Mouse (Mus musculus): ENCODE measurements around the gene Cks1brt.
"Not testable (repeated sequence)": the region's sequence is repeated elsewhere in the genome, so short reads cannot be mapped to it uniquely, and the experiment has no call there.

Gene Cks1brt

GRCm38 (mm10) chr8:85132335-85132734 is 19.4 kb upstream of the Cks1brt start:
- TF ChIP-seq POU5F1 (IDR thresholded peaks at IDR 0.05; ENCODE audit: borderline replicate concordance, low read length) (no peak), CTCF (conservative IDR thresholded peaks at IDR 0.05; ENCODE audit: low read length) (no peak), NANOG (IDR thresholded peaks at IDR 0.05; ENCODE audit: borderline replicate concordance, low read length) (no peak)
- H3K36me3 ChIP-seq (ENCODE audit: insufficient read depth, low read length), result no peaks in the 10 kb centered on the region
- no peaks in the 10 kb centered on the region for H3K27me3 ChIP-seq (ENCODE audit: insufficient read depth, low read length)
- H3K4me3 ChIP-seq (replicated peaks; ENCODE audit: low read length), result no peak overlapping the region
- H3K9me3 ChIP-seq (ENCODE audit: low read length), result no peaks in the 10 kb centered on the region
- no peaks in the 10 kb centered on the region for H3K4me1 ChIP-seq (replicated peaks; ENCODE audit: low read depth, low read length)

- not testable (repeated sequence) for H3K36me3 ChIP-seq (ENCODE audit: insufficient read depth, low read length); H3K4me3 ChIP-seq (replicated peaks; ENCODE audit: low read length); H3K27me3 ChIP-seq (ENCODE audit: insufficient read depth, low read length); H3K4me1 ChIP-seq (replicated peaks; ENCODE audit: low read depth, low read length); H3K9me3 ChIP-seq (ENCODE audit: low read length)
These were observed 16.0 kb upstream of the Cks1brt start for GRCm38 (mm10) chr8:85135690-85136089.

DNA sequence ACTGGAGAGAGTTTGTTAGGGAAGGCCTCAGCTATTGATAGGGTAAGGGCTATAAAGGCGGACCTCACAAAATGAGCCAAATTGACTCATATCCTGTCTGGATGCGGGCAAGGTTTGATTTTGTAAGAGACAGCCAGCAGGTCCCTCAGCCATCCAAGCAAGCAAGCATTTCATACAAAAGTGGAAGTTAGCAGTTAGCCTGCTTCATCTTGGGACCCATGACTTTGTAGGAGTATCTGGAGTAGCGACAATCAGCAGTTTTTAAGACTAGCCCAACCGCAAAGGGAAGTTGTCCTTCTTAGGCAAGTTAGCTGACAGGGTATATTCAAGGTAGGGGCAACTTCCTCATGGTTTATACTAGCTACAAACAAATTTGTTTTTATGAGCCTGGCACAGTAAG is 9.2 kb upstream of the Cks1brt start:
- Histone ChIP-seq H3K9me3 (ENCODE audit: low read length) (peaks cover 7% of the 10 kb centered on the region), H3K36me3 (ENCODE audit: insufficient read depth, low read length) (no peaks in the 10 kb centered on the region), H3K4me1 (replicated peaks; ENCODE audit: low read depth, low read length) (no peaks in the 10 kb centered on the region), H3K27me3 (ENCODE audit: insufficient read depth, low read length) (no peaks in the 10 kb centered on the region), H3K4me3 (replicated peaks; ENCODE audit: low read length) (no peak overlapping the region)
- no peak for TF ChIP-seq NANOG (IDR thresholded peaks at IDR 0.05; ENCODE audit: borderline replicate concordance, low read length)
- TF ChIP-seq POU5F1 (IDR thresholded peaks at IDR 0.05; ENCODE audit: borderline replicate concordance, low read length), result no peak
- no peak for TF ChIP-seq CTCF (conservative IDR thresholded peaks at IDR 0.05; ENCODE audit: low read length)

DNA sequence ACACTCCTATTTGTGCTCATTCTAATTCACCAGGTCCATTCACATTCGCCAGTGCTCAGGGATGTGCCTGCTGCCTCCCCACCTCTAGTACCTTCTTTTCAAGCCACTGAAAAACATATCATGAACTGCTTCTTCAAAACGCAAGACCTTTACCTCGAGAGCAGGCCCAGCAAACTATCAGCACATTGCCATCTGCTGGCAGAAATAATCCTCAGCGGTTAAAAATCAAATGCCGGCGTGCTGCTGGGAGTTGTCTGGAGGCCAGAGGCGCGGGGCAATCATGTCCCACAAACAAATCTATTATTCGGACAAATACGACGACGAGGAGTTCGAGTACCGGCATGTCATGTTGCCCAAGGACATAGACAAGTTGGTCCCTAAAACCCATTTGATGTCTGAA is 19.6 kb downstream of the Cks1brt start:
- Histone ChIP-seq H3K27me3 (ENCODE audit: insufficient read depth, low read length) (no peaks in the 10 kb centered on the region), H3K36me3 (ENCODE audit: insufficient read depth, low read length) (no peaks in the 10 kb centered on the region), H3K9me3 (ENCODE audit: low read length) (peaks cover 13% of the 10 kb centered on the region), H3K4me1 (replicated peaks; ENCODE audit: low read depth, low read length) (no peaks in the 10 kb centered on the region), H3K4me3 (replicated peaks; ENCODE audit: low read length) (no peak overlapping the region)
- TF ChIP-seq CTCF (conservative IDR thresholded peaks at IDR 0.05; ENCODE audit: low read length), result peak; percentile 43
- no peak for TF ChIP-seq NANOG (IDR thresholded peaks at IDR 0.05; ENCODE audit: borderline replicate concordance, low read length)

DNA sequence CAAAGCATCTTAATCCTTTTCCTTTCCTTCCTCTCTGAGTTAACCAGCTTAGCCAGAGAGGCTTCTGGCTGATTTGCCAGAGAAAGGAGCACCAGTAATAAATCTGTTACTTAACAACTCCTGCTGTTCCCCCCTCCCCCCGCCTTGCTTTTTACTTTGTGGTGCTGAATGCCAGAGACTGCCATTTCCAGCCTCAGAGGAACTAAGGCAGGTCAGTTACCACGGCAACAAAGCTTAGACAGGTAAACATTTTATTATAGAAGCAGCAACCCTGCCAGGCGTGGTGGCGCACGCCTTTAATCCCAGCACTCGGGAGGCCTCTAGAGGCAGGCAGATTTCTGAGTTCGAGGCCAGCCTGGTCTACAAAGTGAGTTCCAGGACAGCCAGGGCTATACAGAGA is 24.2 kb downstream of the Cks1brt start:
- H3K9me3 ChIP-seq (ENCODE audit: low read length), result no peaks in the 10 kb centered on the region
- no peaks in the 10 kb centered on the region for H3K36me3 ChIP-seq (ENCODE audit: insufficient read depth, low read length)
- H3K4me1 ChIP-seq (replicated peaks; ENCODE audit: low read depth, low read length), result no peaks in the 10 kb centered on the region
- no peaks in the 10 kb centered on the region for H3K27me3 ChIP-seq (ENCODE audit: insufficient read depth, low read length)
- H3K4me3 ChIP-seq (replicated peaks; ENCODE audit: low read length), result no peak overlapping the region
- TF ChIP-seq NANOG (IDR thresholded peaks at IDR 0.05; ENCODE audit: borderline replicate concordance, low read length) (no peak), POU5F1 (IDR thresholded peaks at IDR 0.05; ENCODE audit: borderline replicate concordance, low read length) (no peak), CTCF (conservative IDR thresholded peaks at IDR 0.05; ENCODE audit: low read length) (no peak)

DNA sequence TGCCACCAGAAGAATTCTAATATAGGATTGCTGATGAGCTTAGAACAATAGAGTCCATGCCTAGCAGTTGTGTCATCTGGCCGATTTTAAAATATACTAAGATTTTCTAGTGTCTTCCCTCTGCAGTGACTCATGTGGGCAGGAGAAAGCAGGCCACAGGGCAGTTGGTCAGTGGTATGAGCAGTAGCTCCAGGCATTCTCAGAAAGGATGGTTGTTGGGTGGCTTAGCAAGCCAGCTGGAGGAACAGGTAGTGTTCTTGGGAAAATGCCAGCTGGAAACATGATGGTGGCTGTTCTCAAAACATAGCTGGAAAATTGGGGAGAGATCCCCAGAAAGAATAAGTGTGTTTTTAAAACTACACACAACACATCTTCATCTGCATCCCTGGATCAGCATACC is 40.6 kb downstream of the Cks1brt start:
- TF ChIP-seq NANOG (IDR thresholded peaks at IDR 0.05; ENCODE audit: borderline replicate concordance, low read length) (no peak), CTCF (conservative IDR thresholded peaks at IDR 0.05; ENCODE audit: low read length) (no peak), POU5F1 (IDR thresholded peaks at IDR 0.05; ENCODE audit: borderline replicate concordance, low read length) (no peak)
- Histone ChIP-seq H3K4me3 (replicated peaks; ENCODE audit: low read length) (no peak overlapping the region), H3K4me1 (replicated peaks; ENCODE audit: low read depth, low read length) (no peaks in the 10 kb centered on the region), H3K27me3 (ENCODE audit: insufficient read depth, low read length) (no peaks in the 10 kb centered on the region), H3K9me3 (ENCODE audit: low read length) (peaks cover 5% of the 10 kb centered on the region; the same call in 1 of the 2 replicates), H3K36me3 (ENCODE audit: insufficient read depth, low read length) (no peaks in the 10 kb centered on the region)

- TF ChIP-seq POU5F1 (IDR thresholded peaks at IDR 0.05; ENCODE audit: borderline replicate concordance, low read length) (no peak), NANOG (IDR thresholded peaks at IDR 0.05; ENCODE audit: borderline replicate concordance, low read length) (no peak), CTCF (conservative IDR thresholded peaks at IDR 0.05; ENCODE audit: low read length) (no peak)
- Histone ChIP-seq H3K4me1 (replicated peaks; ENCODE audit: low read depth, low read length) (no peaks in the 10 kb centered on the region), H3K27me3 (ENCODE audit: insufficient read depth, low read length) (0 out of 2 replicates have a peak, but pooled peaks cover 4% of the 10 kb centered on the region), H3K9me3 (ENCODE audit: low read length) (no peaks in the 10 kb centered on the region), H3K36me3 (ENCODE audit: insufficient read depth, low read length) (no peaks in the 10 kb centered on the region), H3K4me3 (replicated peaks; ENCODE audit: low read length) (no peak overlapping the region)
These were observed 68.5 kb downstream of the Cks1brt start for GRCm38 (mm10) chr8:85220220-85220619.

- Histone ChIP-seq H3K4me3 (replicated peaks; ENCODE audit: low read length) (no peak overlapping the region), H3K36me3 (ENCODE audit: insufficient read depth, low read length) (no peaks in the 10 kb centered on the region), H3K4me1 (replicated peaks; ENCODE audit: low read depth, low read length) (no peaks in the 10 kb centered on the region), H3K27me3 (ENCODE audit: insufficient read depth, low read length) (0 out of 2 replicates have a peak, but pooled peaks cover 4% of the 10 kb centered on the region), H3K9me3 (ENCODE audit: low read length) (no peaks in the 10 kb centered on the region)
- no peak for TF ChIP-seq CTCF (conservative IDR thresholded peaks at IDR 0.05; ENCODE audit: low read length)
- TF ChIP-seq NANOG (IDR thresholded peaks at IDR 0.05; ENCODE audit: borderline replicate concordance, low read length), result no peak
- no peak for TF ChIP-seq POU5F1 (IDR thresholded peaks at IDR 0.05; ENCODE audit: borderline replicate concordance, low read length)
These were observed 69.3 kb downstream of the Cks1brt start for GRCm38 (mm10) chr8:85220992-85221391.

Data from E14TG2a.4 (cell line).